In the genomic region with DNA sequence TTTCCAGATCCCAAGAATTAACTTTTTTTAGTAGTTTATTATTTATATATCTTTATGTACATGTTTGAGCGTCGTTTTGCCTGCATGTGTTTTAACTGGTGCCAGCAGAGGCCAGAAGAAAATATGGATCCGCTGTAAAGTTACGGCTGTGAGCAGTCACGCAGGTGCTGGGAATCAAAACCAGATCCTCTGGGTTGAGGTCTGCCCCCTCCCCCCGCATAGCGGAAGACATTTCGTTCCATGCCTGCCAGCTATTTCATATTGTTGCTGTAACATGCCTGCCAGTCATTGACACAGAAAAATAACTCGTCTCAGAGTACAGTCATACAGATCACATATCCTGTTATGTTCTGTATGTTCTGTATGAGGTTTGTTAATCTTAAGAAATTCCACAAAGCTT, we compare ENCODE assay signal across 15 mouse cellular contexts.
"Had no signal": no experiment of that assay in that cellular context is flagged by ENCODE, and none has a peak within 500 bp of the region (broad histone marks: within the 10 kb centered on the region; RNA-seq: fewer than 3 reads in every experiment).

No protein-coding gene starts in this region.

- H3K27me3 ChIP-seq: midbrain, embryonic 13.5 days; midbrain, embryonic 15.5 days; neural tube, embryonic 13.5 days; neural tube, embryonic 15.5 days; stomach, embryonic 15.5 days had no signal

- H3K4me3 ChIP-seq: midbrain, embryonic 10.5 days; midbrain, embryonic 13.5 days; midbrain, embryonic 15.5 days; myocyte; neural tube, embryonic 13.5 days; neural tube, embryonic 15.5 days; stomach, embryonic 15.5 days had no signal

- H3K9ac ChIP-seq: lung, embryonic 14.5 days; midbrain, embryonic 13.5 days; midbrain, embryonic 15.5 days; neural tube, embryonic 13.5 days; neural tube, embryonic 15.5 days; stomach, embryonic 15.5 days had no signal

- H3K9me3 ChIP-seq: midbrain, embryonic 10.5 days; midbrain, embryonic 13.5 days; midbrain, embryonic 15.5 days; neural tube, embryonic 13.5 days; neural tube, embryonic 15.5 days; stomach, embryonic 15.5 days had no signal

- H3K4me2 ChIP-seq: lung, embryonic 14.5 days; midbrain, embryonic 13.5 days; midbrain, embryonic 15.5 days; neural tube, embryonic 13.5 days; neural tube, embryonic 15.5 days; stomach, embryonic 15.5 days had no signal

- H3K36me3 ChIP-seq: midbrain, embryonic 10.5 days; midbrain, embryonic 13.5 days; midbrain, embryonic 15.5 days; neural tube, embryonic 13.5 days; neural tube, embryonic 15.5 days; stomach, embryonic 15.5 days had no signal

- DNase-seq: lung, adult 18-20 months; lung, embryonic 14.5 days; lung, postnatal 10 days; lung, postnatal 4 days; right cerebral cortex, postnatal 14 days; thymus, postnatal 14 days; thymus, postnatal 36 days had no signal

- ATAC-seq: midbrain, embryonic 13.5 days; midbrain, embryonic 15.5 days had no signal

- H3K27ac ChIP-seq: midbrain, embryonic 10.5 days; midbrain, embryonic 13.5 days; midbrain, embryonic 15.5 days; neural tube, embryonic 13.5 days; neural tube, embryonic 15.5 days; stomach, embryonic 15.5 days; stomach, postnatal 0 days had no signal
